Mouse (Mus musculus) myocyte (in vitro differentiated cells): Measurements from ENCODE around the gene Pkd1.

ENCODE experiments used
- E2F4 ChIP-seq: IDR thresholded peaks from one replicate; pipeline ENCODE4 v1.6.1; 2011; ENCODE audit warnings: mild to moderate bottlenecking, control low read depth, moderate library complexity; ENCODE audit not compliant: insufficient read depth
- MAX ChIP-seq: IDR thresholded peaks from one replicate; pipeline ENCODE4 v1.6.1; 2011; ENCODE audit warnings: low read depth, mild to moderate bottlenecking, control low read depth
- MYOD1 ChIP-seq, 3 experiments: IDR thresholded peaks; one replicate each; pipeline ENCODE4 v1.6.1; 2011; ENCODE audit warnings: control low read depth in 2 of 3, low read depth in 2 of 3, mild to moderate bottlenecking in 2 of 3, moderate library complexity in 1 of 3; ENCODE audit not compliant: insufficient read length in 2 of 3, control insufficient read depth in 1 of 3
- MYOG ChIP-seq, 3 experiments: IDR thresholded peaks; one replicate each; pipeline ENCODE4 v1.6.1; 2011; ENCODE audit warnings: control low read depth in 2 of 3, low read depth in 2 of 3, mild to moderate bottlenecking in 2 of 3; ENCODE audit not compliant: insufficient read length in 2 of 3, control insufficient read depth in 1 of 3, insufficient read depth in 1 of 3
- POLR2A ChIP-seq: IDR thresholded peaks from one replicate; pipeline ENCODE4 v1.6.1; 2011; ENCODE audit warnings: low read depth, mild to moderate bottlenecking, control low read depth, moderate library complexity; ENCODE audit not compliant: insufficient read length
- POLR2AphosphoS2 ChIP-seq: IDR thresholded peaks from one replicate; pipeline ENCODE4 v1.6.1; 2011; ENCODE audit warnings: low read depth, control low read depth; ENCODE audit not compliant: insufficient read length
- REST ChIP-seq: IDR thresholded peaks from one replicate; pipeline ENCODE4 v1.6.1; 2011; ENCODE audit warnings: mild to moderate bottlenecking, control low read depth, moderate library complexity; ENCODE audit not compliant: insufficient read depth, insufficient read length
- TCF12 ChIP-seq: IDR thresholded peaks from one replicate; pipeline ENCODE4 v1.6.1; 2011; ENCODE audit warnings: mild to moderate bottlenecking, control low read depth; ENCODE audit not compliant: poor library complexity, insufficient read depth, severe bottlenecking
- TCF3 ChIP-seq: IDR thresholded peaks from one replicate; pipeline ENCODE4 v1.6.1; 2011; ENCODE audit warnings: low read depth, control low read depth; ENCODE audit not compliant: insufficient read length
- USF1 ChIP-seq: IDR thresholded peaks from one replicate; pipeline ENCODE4 v1.6.1; 2011; ENCODE audit warnings: low read depth, mild to moderate bottlenecking, control low read depth, moderate library complexity

GRCm38 (mm10) chr17:24644875-24645721 lies 95.5 kb downstream of the Pkd1 start:
- TF ChIP-seq MAX = no peak
- TF ChIP-seq POLR2A = no peak
- TF ChIP-seq POLR2AphosphoS2 = no peak
- TF ChIP-seq USF1 = no peak
- no peak for TF ChIP-seq REST
- TF ChIP-seq TCF12 = no peak
- no peak for TF ChIP-seq E2F4
- peak in 1 of 3 experiments; percentile 72 for TF ChIP-seq MYOD1 (IDR thresholded peaks at IDR 0.05; ENCODE audit: control insufficient read depth in 1 of 3, insufficient read length in 2 of 3, low read depth in 2 of 3)
- TF ChIP-seq MYOG (IDR thresholded peaks at IDR 0.05; ENCODE audit: control insufficient read depth in 1 of 3, insufficient read depth in 1 of 3, insufficient read length in 2 of 3, low read depth in 2 of 3) = peak in 1 of 3 experiments; percentile 65
- no peak for TF ChIP-seq TCF3
